Comparison of ENCODE assay signal across 9 mouse cellular contexts in genomic region chr12:112091054-112091453, GRCm38 (mm10). TPM values are rescaled to one million over a fixed set of nuclear protein-coding genes. Genes with fewer than 3 reads are reported as not detected.
A peak's percentile ranks its signal among the peaks of the same experiment; 100 is the strongest.
DNase-seq lines count a peak whose midpoint lies in the region; ATAC-seq and TF ChIP-seq lines count a peak whose summit lies in the region.
"Had no signal": no experiment of that assay in that cellular context is flagged by ENCODE, and none has a peak within 500 bp of the region (broad histone marks: within the 10 kb centered on the region; RNA-seq: fewer than 3 reads in every experiment).

No protein-coding gene starts in this region.

- no peaks in the 10 kb centered on the region for H3K9me3 ChIP-seq in ES-Bruce4 (replicated peaks; ENCODE audit: control insufficient read depth, insufficient read depth, low read length, poor library complexity, severe bottlenecking)
- H3K9me3 ChIP-seq in heart, embryonic 14.5 days (ENCODE audit: control insufficient read depth, low read length) = no peaks in the 10 kb centered on the region
- H3K9me3 ChIP-seq in kidney, embryonic 16.5 days (ENCODE audit: low read length) = no peaks in the 10 kb centered on the region
- H3K9me3 ChIP-seq in limb, embryonic 13.5 days = no peaks in the 10 kb centered on the region
- H3K9me3 ChIP-seq: liver, embryonic 13.5 days had no signal

- no peaks in the 10 kb centered on the region for H3K4me1 ChIP-seq in ES-Bruce4 (ENCODE audit: control insufficient read depth, insufficient read depth, low read length)
- H3K4me1 ChIP-seq in embryonic fibroblast, embryonic 13.5 days (ENCODE audit: control insufficient read depth, insufficient read depth, low read length) = no peaks in the 10 kb centered on the region
- peaks cover 0 to 7% of the 10 kb centered on the region in 2 experiments; a peak in 2 of 4 replicates for H3K4me1 ChIP-seq in heart, embryonic 14.5 days (ENCODE audit: control insufficient read depth in 2 of 2, insufficient read depth in 2 of 2, low read length in 2 of 2)
- H3K4me1 ChIP-seq in kidney, embryonic 16.5 days (ENCODE audit: insufficient read depth, low read length) = no peaks in the 10 kb centered on the region
- H3K4me1 ChIP-seq in limb, embryonic 13.5 days = peaks cover 20% of the 10 kb centered on the region
- H3K4me1 ChIP-seq: liver, embryonic 13.5 days had no signal

- TF ChIP-seq EP300 in ES-Bruce4 (IDR thresholded peaks at IDR 0.05; ENCODE audit: insufficient read depth, low read depth, low read length) = no peak

- H3K27ac ChIP-seq in ES-Bruce4 (ENCODE audit: insufficient read depth, low read length) = no peak overlapping the region
- H3K27ac ChIP-seq in embryonic fibroblast, embryonic 13.5 days (ENCODE audit: insufficient read depth, low read length) = no peak overlapping the region
- H3K27ac ChIP-seq in heart, embryonic 14.5 days (replicated peaks in 1 of 2; ENCODE audit: control insufficient read depth in 1 of 2, insufficient read depth in 1 of 2, low read depth in 2 of 2, low read length in 2 of 2) = no peak overlapping the region
- no peak overlapping the region for H3K27ac ChIP-seq in kidney, embryonic 16.5 days (ENCODE audit: low read length)
- no peak overlapping the region for H3K27ac ChIP-seq in limb, embryonic 13.5 days
- H3K27ac ChIP-seq: liver, embryonic 13.5 days had no signal

- no peak overlapping the region for H3K4me3 ChIP-seq in ES-Bruce4 (ENCODE audit: low read depth, low read length)
- H3K4me3 ChIP-seq in embryonic fibroblast, embryonic 13.5 days (ENCODE audit: insufficient read depth, low read length) = no peak overlapping the region
- no peak overlapping the region for H3K4me3 ChIP-seq in heart, embryonic 14.5 days (ENCODE audit: control insufficient read depth in 1 of 2, insufficient read depth in 1 of 2, low read depth in 1 of 2, low read length in 2 of 2)
- H3K4me3 ChIP-seq in kidney, embryonic 16.5 days (ENCODE audit: low read length) = no peak overlapping the region
- H3K4me3 ChIP-seq in limb, embryonic 13.5 days = no peak overlapping the region
- H3K4me3 ChIP-seq: liver, embryonic 13.5 days had no signal

- TF ChIP-seq POLR2A in ES-Bruce4 (IDR thresholded peaks at IDR 0.05; ENCODE audit: insufficient read depth, low read length) = no peak
- no peak for TF ChIP-seq POLR2A in embryonic fibroblast, embryonic 13.5 days (IDR thresholded peaks at IDR 0.05; ENCODE audit: low read depth, low read length)

- 7% methylated on average over 12 of the region's 12 CpGs for WGBS in heart, embryonic 14.5 days
- 7% methylated on average over 12 of the region's 12 CpGs for WGBS in kidney, embryonic 16.5 days
- WGBS in limb, embryonic 13.5 days = 9% methylated on average over 12 of the region's 12 CpGs

- ATAC-seq in heart, embryonic 14.5 days (ENCODE audit: insufficient number of reproducible peaks, insufficient read depth, low FRiP score, low read depth) = no peak
- ATAC-seq in kidney, embryonic 16.5 days (ENCODE audit: low FRiP score, low TSS enrichment) = 0 out of 2 replicates have a peak, but pooled peaks have one; percentile 46
- no peak for ATAC-seq in limb, embryonic 13.5 days (ENCODE audit: low FRiP score, low read depth)

- no peaks in the 10 kb centered on the region for H3K36me3 ChIP-seq in ES-Bruce4 (ENCODE audit: control insufficient read depth, insufficient read depth, low read length, poor library complexity, severe bottlenecking)
- no peaks in the 10 kb centered on the region for H3K36me3 ChIP-seq in heart, embryonic 14.5 days (ENCODE audit: control insufficient read depth, insufficient read depth, low read length)
- no peaks in the 10 kb centered on the region for H3K36me3 ChIP-seq in kidney, embryonic 16.5 days (ENCODE audit: insufficient read depth, low read length)
- H3K36me3 ChIP-seq in limb, embryonic 13.5 days = no peaks in the 10 kb centered on the region
- H3K36me3 ChIP-seq: liver, embryonic 13.5 days had no signal

- H3K27me3 ChIP-seq in ES-Bruce4 (ENCODE audit: control insufficient read depth, insufficient read depth, low read length, poor library complexity, severe bottlenecking) = no peaks in the 10 kb centered on the region
- 0 out of 2 replicates have a peak, but pooled peaks cover 7% of the 10 kb centered on the region for H3K27me3 ChIP-seq in heart, embryonic 14.5 days (ENCODE audit: control insufficient read depth, insufficient read depth, low read length)
- 0 out of 2 replicates have a peak, but pooled peaks cover 4% of the 10 kb centered on the region for H3K27me3 ChIP-seq in kidney, embryonic 16.5 days (ENCODE audit: insufficient read depth, low read length)
- H3K27me3 ChIP-seq in limb, embryonic 13.5 days = peaks cover 8% of the 10 kb centered on the region

- DNase-seq in brain, adult 2 months (ENCODE audit: low read depth, low spot score) = peak; percentile 93
- peak; percentile 57 for DNase-seq in neural tube, embryonic 10.5 days (ENCODE audit: extremely low spot score, low spot score)
- peak; percentile 54 for DNase-seq in thymus, postnatal 14 days
- DNase-seq: liver, embryonic 13.5 days had no signal

- H3K9ac ChIP-seq in ES-Bruce4 (ENCODE audit: low read depth, poor library complexity, severe bottlenecking) = no peak overlapping the region
- peak overlapping the region; percentile 8; the same call in 1 of the 2 replicates for H3K9ac ChIP-seq in heart, embryonic 14.5 days (ENCODE audit: low read length)
- no peak overlapping the region for H3K9ac ChIP-seq in kidney, embryonic 16.5 days (replicated peaks; ENCODE audit: low read length)
- peak overlapping the region; percentile 40; the same call in 1 of the 2 replicates for H3K9ac ChIP-seq in limb, embryonic 13.5 days
- H3K9ac ChIP-seq: liver, embryonic 13.5 days had no signal

- peak overlapping the region; percentile 41; the same call in 1 of the 2 replicates for H3K4me2 ChIP-seq in heart, embryonic 14.5 days (ENCODE audit: low read length)
- no peak overlapping the region for H3K4me2 ChIP-seq in kidney, embryonic 16.5 days (replicated peaks; ENCODE audit: low read depth, low read length)
- H3K4me2 ChIP-seq in limb, embryonic 13.5 days (replicated peaks) = peak overlapping the region; percentile 43
- H3K4me2 ChIP-seq: liver, embryonic 13.5 days had no signal

- peak; percentile 90 for TF ChIP-seq CTCF in ES-Bruce4 (IDR thresholded peaks at IDR 0.05; ENCODE audit: low read depth, low read length)
- TF ChIP-seq CTCF in embryonic fibroblast, embryonic 13.5 days (IDR thresholded peaks at IDR 0.05; ENCODE audit: borderline replicate concordance, insufficient read depth, low read length) = peak; percentile 93; the same call in 1 of the 2 replicates

RNA-seq across cellular contexts. Expression of gene Aspg, which starts 15.4 kb away (rescaled TPM):
- 7.0 and 7.7 TPM in 2 replicates for polyA plus RNA-seq in ES-Bruce4 (2011; ENCODE audit: insufficient read depth, insufficient read length, low read depth, missing spikeins)
- 0.35 and 1.3 TPM in 2 replicates for polyA plus RNA-seq in embryonic fibroblast, embryonic 13.5 days (2011; ENCODE audit: insufficient read length, low read depth, missing spikeins)
- 0.15 TPM in 1 of 2 replicates, not detected in the other for polyA plus RNA-seq in heart, embryonic 14.5 days (2014; fragmentation: Nextera tagmentation; extraction: Ambion mirVana)
- 3.7 TPM in 2 replicates for polyA plus RNA-seq in kidney, embryonic 16.5 days (2015; fragmentation: Nextera tagmentation; extraction: Ambion mirVana)
- 1.5 and 2.1 TPM in 2 replicates for polyA plus RNA-seq in limb, embryonic 13.5 days (2015; fragmentation: Nextera tagmentation; extraction: Ambion mirVana)

RNA-seq across cellular contexts. Expression of gene Kif26a, which starts 55.0 kb away (rescaled TPM):
- 3.6 and 3.9 TPM in 2 replicates for polyA plus RNA-seq in ES-Bruce4 (2011; ENCODE audit: insufficient read depth, insufficient read length, low read depth, missing spikeins)
- polyA plus RNA-seq in embryonic fibroblast, embryonic 13.5 days (2011; ENCODE audit: insufficient read length, low read depth, missing spikeins) = 0.10 and 0.47 TPM in 2 replicates
- polyA plus RNA-seq in heart, embryonic 14.5 days (2014; fragmentation: Nextera tagmentation; extraction: Ambion mirVana) = 1.7 and 1.9 TPM in 2 replicates
- 3.8 and 4.4 TPM in 2 replicates for polyA plus RNA-seq in kidney, embryonic 16.5 days (2015; fragmentation: Nextera tagmentation; extraction: Ambion mirVana)
- polyA plus RNA-seq in limb, embryonic 13.5 days (2015; fragmentation: Nextera tagmentation; extraction: Ambion mirVana) = 5.7 and 6.4 TPM in 2 replicates

Comparison
In these comparisons a context has a peak if more than half of its experiments do, and no peak if none do; other contexts are left out.
1. H3K9ac ChIP-seq: peak in heart, embryonic 14.5 days (single experiment) and limb, embryonic 13.5 days (single experiment); none in ES-Bruce4 (single experiment) and kidney, embryonic 16.5 days (single experiment).
2. Peak in every context shown above with its lines, with median percentiles within 50 percentile points of each other: DNase-seq.